Mouse (Mus musculus): ENCODE measurements at regions not wholly inside any gene's neighbourhood (a gene's known extent, or its start where the extent isn't known, plus 50 kb on each side); places are given as distances from the start of the nearest gene placed in this dataset.

DNA sequence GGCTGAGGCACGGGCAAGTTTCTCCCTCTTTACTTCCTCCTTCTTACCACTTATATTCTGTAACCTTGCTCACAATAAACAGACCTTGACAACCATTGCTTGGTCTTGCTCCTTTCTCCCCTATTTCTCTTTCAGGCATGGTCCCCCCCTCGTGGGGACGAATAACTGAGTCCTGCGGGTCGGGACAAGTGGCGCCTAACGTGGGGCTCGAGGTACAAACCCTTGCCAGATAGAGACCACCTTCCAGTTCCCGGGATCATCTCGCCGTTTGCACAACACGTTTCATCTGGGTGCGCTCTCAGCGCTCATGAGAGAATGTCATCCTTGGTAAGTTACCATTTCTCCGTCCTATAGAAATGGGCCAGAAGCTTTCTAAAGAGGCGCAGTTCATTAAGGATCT lies 79.6 kb upstream of the Foxn3 start:
- DNase-seq (ENCODE audit: low spot score): no peak

DNA sequence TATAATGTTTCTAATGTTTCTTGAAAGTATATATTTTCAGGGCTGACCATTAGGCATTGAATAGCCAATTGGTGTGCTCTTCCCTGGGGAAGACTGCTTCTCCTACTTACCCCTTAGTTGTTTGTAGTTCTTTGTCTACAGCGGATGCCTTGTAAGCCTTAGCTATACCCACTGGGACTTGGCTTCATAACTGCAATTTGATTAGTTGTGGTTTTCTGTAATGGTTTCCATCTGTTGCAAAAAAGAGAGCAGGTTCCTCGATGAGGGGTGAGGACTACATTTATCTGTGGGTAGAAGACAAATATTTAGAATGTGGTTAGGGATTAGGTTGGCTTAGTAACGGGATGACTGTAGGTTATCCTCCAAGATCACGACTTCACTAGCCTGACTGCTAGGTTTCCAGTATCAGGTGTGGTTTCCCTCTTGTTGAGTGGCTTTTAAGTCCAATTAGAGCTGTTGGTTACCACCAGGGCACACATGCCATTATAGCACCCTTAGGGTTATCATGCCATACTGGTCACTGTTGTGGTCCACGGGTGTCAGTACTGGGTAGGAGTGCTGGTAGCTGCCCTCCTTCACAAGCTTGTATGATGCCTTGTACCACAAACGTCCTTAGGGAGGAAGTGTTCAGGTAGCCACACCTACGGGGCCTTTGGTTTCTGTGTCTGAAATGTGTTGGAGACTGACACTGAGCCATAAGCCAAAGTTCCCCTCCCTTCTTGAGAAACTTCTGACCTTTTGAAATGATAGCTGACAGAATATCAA lies 78.9 kb upstream of the Foxn3 start:
- no peak for DNase-seq (ENCODE audit: low spot score)

DNA sequence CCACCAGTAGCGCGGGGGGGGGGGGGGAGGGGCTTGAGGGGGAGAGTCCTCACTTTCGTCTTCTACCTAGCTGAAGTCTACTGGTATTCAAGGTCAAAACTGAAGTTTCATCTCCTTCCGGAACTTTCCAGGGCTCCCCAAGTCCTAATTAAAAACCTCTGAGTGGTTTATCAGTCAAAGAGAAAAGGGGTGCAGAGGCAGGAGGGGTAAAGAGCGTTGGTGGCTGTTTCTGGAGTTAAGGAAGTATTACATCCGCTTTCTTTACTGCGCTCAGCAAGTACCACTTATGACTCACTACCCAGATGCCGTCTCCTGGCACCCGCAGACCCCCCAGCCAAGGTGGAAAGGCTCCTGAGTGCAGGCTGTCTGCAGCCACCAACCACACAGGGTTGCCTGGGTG lies 77.9 kb upstream of the Foxn3 start:
- peak; percentile 43 for DNase-seq (ENCODE audit: low spot score)

DNA sequence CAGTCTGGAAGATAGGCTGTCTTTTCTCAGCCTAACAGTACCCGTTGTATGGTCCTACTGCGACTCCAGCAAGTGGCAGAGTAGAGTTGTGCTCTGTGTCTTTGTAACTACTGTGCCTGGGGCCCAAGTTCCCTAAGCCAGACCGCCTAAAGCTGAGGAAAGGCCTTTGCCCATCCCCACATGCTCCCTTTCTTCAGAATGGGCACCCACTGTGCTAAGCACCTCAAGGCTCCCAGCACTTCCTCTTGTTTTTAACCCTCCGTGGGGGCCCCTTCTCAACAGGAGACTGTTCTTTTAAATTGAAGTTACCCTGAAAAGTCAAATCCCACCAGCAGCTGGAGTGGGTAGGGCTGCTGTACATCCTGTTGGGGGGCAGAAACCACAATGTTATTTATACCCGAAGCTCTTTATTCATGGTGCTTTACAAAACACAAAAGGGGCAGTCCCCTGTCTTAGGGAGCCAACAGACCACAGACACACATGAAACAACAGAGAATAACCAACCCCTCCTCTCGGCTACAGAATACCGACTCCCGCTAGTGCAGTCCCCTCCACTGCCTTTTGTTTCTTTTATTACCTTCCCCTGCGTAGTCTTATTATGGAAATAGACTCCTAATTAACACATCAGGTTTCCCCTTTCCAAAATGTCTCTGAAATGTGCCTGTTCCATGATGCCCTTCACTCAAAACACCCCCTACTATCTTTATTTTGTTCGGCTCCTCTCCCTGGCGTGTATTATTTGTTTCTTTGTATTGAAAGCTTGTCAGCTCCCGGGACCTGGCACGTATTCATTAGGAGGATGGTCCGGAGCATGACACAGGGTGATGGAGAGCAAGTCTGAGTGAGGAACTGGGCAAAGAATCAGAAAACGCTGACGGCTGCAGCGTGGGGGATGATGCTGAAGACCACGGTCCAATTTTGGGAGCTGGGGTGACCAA lies 77.1 kb upstream of the Foxn3 start:
- DNase-seq (ENCODE audit: low spot score): peak; percentile 54

DNA sequence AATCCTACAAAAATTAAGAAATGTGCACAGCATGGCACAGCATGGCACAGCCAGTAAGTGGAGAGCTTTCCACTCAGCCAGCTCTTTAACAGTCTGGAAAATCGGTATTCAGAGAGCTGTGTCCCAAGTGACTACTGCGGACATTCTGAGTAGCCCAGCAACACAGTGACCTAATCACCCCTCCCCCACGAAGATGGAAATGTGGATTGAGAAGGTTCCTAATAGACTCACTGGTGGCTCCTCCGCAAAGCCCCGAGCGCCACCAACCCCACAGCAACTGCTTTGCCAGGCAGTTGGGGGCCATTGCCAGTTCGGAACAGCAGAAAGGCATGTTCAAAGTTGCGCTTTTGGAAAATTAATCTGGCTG lies 76.4 kb upstream of the Foxn3 start:
- DNase-seq (ENCODE audit: low spot score): peak; percentile 63

DNA sequence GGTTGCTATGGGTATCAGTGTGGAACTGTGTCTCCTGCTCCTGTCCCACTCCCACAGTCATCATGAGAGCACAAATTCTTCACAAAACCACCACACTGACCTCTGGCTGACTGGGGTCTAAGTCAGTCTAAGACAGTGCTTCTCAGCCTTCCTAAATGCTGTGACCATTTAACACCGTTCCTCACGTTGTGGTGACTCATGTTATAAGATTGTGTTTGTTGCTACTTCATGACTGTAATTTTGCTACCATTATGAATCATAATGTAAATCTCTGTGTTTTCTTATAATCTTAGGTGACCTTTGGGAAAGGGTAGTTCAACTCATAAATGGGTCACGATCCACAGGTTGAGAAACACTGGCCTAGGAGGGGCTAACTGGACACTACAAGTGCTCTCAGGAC lies 75.7 kb upstream of the Foxn3 start:
- DNase-seq (ENCODE audit: low spot score): no peak

GRCm38 (mm10) chr12:99637986-99638385 lies 74.6 kb upstream of the Foxn3 start:
- no peak for DNase-seq (ENCODE audit: low spot score)

DNA sequence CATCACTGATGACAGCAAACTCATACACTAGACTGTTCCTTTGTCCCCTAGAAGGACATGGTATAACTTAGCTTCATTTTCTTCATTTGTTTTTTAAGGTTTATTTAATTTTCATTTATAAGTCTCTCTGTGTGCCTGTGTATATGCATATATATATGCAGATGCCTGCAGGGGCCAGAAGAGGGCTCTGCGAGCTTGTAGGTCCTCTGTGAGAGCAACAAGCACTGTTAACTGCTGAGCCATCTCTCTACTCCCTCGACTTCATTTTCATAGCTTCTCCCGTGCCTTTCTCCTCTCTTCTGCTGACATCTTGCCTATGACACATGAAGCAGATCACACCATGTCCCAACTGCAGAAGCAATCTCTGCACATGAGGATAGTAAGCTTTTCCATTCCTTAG lies 72.9 kb upstream of the Foxn3 start:
- DNase-seq (ENCODE audit: low spot score): no peak

DNA sequence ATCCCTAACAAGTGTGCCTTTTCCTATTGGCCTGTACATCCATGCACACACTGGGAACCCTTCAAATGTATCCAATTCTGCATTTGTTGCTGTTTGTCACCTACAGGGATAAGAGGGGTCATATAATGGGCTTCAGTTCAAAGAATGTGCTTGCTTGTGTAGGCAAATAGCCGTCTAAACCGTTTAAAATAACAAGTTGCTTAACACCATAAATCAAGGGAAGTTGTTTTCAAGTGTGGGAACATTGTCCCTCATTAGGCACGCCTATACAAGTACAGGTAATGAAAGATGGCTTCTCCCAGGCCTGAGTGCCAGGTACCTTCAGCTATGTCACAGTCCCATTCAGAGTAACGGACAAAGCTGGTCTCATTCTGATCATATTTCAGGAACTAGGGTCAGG lies 72.0 kb upstream of the Foxn3 start:
- DNase-seq (ENCODE audit: low spot score): no peak

DNA sequence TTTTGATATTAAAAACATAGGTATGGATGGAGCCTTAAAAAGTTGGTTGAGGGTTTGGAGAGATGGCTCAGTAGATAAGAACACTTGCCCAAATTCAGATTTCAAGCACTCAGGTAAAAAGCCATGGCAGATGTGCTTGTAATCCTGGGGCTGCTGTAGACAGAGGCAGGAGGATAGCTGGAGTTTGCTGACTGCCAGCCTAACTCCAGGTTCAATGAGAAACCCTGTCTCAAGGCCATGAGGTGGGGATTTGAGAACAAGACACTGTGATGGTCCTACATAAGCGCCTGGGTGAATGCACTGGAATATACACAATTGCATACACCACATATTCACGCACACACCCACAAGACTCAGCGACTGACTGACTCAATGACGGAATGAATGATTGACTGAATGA lies 71.3 kb upstream of the Foxn3 start:
- DNase-seq (ENCODE audit: low spot score): no peak

- no peak for DNase-seq (ENCODE audit: low spot score)
These were observed 70.3 kb upstream of the Foxn3 start for GRCm38 (mm10) chr12:99633678-99634077.

DNA sequence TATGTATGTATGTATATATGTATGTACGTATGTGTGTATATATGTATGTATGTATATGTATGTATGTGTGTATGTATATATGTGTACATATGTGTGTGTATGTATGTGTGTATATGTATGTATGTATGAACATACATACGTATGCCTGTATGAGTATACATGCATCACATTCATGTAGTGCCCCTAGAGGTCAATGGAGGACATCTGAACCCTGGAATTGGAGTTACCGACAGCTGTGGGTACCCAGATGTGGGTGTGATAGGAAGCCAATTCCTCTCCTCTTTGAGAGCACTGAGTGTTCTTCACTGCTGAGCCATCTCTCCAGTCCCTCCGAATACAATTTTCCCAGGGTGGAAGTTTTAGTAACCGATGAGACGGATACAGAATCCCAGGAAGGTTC lies 69.6 kb upstream of the Foxn3 start:
- DNase-seq (ENCODE audit: low spot score): no peak

DNA sequence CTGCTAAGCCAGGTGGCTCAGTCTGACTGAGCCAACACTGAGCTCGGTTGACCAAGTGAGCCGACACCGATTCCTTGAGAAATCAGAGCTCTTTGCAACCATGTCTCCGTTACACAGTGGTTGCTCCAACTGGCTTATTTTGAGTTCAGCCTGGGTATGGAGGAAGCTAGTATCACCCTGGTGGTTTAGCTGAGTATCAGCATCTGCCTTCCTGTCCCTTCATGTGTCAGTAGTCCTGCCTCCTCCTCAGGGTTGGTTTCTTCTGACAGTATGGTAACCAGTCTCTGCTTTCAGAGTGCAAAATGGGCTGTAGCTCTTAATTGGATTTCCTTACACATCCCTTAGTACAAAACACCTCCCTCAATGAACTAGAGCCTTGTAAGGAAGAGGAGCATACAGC lies 66.2 kb upstream of the Foxn3 start:
- no peak for DNase-seq (ENCODE audit: low spot score)

- no peak for DNase-seq (ENCODE audit: low spot score)
These were observed 65.0 kb upstream of the Foxn3 start for GRCm38 (mm10) chr12:99628421-99628820.

- DNase-seq (ENCODE audit: low spot score): peak; percentile 92
These were observed 64.5 kb upstream of the Foxn3 start for GRCm38 (mm10) chr12:99627898-99628231.

DNA sequence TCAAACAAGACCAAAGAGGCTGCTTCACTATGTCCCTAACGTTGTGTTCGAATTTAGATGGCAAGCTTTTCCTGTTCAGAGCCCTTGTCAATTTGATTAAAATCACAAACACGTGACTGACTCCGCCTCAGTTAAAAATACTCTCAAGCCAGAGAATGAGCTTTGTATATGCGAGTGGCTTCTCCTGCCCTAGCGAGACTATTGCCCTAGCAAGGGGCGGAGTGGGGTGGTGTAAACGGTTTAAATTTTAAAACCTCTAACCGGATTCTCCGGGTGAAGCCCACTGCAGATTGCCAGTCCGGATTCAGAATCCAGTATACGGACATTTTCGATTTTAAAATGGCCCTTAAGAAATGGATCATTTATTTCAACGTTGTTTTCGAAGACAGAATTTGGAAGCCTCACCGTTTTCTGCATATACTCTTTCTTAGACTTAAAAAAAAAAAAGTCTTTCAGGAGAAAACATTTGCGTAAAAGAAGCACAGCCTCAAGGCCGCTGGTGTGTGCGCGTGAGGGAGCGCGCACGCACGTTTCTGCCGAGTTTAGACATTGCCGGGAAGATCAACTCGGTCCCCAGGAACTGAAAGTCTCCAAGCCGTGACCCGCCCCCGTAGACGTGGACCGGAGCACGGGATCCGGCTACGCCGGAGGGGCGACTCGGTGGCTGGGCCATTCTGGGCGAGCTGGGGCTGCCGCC lies 64.0 kb upstream of the Foxn3 start:
- peak; percentile 46 for DNase-seq (ENCODE audit: low spot score)

DNA sequence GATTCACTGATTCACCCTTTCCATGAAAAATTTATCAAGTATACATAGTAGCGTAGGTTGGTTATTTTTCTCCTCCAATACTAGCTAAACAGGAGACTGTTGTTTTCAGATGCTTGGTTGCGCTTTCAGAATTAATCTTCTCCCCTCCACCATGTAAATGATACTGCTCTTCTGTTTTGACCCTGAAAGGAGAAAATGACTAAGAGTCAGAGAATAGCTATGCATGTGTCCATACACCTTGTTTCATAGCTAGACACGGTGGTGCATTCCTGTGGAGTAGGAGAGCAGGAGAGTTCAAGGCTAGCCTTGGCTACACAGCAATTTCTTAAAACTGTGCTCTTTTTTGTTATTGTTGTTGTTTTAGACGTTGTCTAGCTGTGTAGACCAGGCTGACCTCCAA lies 62.8 kb upstream of the Foxn3 start:
- no peak for DNase-seq (ENCODE audit: low spot score)

DNA sequence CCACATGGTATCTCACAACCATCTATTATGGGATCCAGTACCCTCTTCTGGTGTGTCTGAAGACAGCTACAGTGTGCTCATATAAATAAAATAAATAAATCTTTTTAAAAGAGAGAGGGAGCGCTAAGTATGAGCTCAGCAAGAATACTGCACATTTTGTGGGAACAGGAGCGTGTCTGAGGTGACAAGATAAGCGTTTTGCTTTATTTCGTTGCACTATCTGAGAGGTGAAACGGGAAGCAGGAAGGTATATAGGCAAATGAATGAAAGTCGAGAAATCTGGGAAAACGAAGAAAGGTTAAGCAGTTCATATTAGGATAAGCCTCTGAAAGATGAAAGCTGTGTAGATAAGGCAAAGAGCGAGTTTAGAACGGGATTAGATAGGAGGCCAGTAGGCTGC lies 61.7 kb upstream of the Foxn3 start:
- DNase-seq (ENCODE audit: low spot score): no peak

DNA sequence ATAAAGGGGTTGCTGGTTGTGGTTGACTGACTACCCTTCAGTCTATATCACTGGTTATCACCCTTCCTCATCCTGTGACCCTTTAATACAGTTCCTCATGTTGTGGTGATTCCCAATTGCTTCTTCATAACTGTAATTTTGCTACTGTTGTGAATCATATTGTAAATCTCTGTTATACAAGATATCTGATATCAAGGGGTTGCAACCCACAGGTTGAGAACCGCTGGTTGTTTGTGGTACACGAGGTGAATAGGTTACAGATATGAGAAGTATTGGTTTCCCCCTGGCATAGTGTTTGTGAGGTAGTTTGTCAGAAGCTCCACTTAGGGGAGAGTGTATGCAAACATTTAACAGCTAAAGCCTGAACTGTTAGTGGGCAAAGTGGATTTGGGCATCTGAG lies 58.9 kb upstream of the Foxn3 start:
- DNase-seq (ENCODE audit: low spot score): no peak

DNA sequence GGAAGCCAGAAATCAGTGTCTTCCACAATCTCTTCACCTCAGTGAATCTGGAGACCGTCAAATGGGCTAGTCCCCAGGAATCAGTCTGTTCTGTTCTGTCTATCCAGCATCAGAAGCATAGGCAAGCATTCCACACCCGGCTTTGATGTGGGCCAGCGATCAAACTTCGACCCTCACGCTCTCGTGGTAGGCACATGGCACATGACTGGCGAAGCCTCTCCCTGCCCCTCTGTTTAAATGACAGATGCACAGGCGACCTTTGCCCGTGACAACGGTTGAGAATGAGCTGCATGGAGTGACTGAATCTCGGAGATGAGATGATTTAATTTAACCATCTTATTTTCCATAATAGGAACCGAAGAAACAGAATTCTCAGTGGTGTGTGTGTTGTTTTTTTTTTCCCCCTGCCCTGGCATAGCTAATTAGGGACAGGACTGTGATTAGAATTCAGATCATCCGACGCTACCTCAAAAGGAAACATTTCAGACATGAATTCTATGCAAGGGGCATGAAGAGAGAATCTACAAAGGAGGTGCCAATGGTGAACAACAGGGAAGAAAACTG lies 53.9 kb upstream of the Foxn3 start:
- no peak for DNase-seq (ENCODE audit: low spot score)

DNA sequence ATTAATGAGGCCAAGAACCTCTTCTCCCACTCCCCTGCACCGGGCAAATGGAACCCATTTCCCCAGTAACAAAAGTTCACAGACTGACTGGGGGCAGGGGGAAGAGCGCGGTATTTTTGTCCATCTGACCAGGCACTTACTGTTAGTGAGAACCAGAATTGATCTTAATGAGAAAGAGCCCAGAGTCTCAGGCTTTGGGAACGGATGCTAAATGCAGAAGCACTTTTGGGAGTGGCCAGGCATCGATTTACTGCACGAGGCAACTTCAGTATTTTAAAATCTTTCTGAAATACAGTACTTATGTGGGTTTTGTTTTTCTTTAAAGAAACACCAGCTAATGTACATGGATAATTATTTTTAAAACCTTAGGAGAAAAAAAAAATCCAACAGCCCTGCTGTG lies 51.0 kb upstream of the Foxn3 start:
- DNase-seq (ENCODE audit: low spot score): no peak
